Mouse (Mus musculus) kidney, postnatal 25 days (tissue): ENCODE data around the gene Helz2.

Experiments used
- DNase-seq, 2 experiments: peaks; one replicate each; pipeline ENCODE4 v3.0.0; 2021; ENCODE audit warnings: mixed read lengths in 2 of 2

Helz2 gene

GRCm38 (mm10) chr2:181238091-181238610 lies 3.7 kb downstream of the Helz2 start:
- DNase-seq = peak in 1 of 2 experiments; percentile 58

- DNase-seq = peak in 1 of 2 experiments; percentile 34
These were observed 4.4 kb downstream of the Helz2 start for GRCm38 (mm10) chr2:181237251-181238014.

GRCm38 (mm10) chr2:181235681-181236566 lies 5.9 kb downstream of the Helz2 start:
- peak in 1 of 2 experiments; percentile 29 for DNase-seq

GRCm38 (mm10) chr2:181234680-181235079 lies 7.1 kb downstream of the Helz2 start:
- peak in 1 of 2 experiments; percentile 18 for DNase-seq

GRCm38 (mm10) chr2:181233443-181233842 lies 8.4 kb downstream of the Helz2 start:
- peak in 1 of 2 experiments; percentile 27 for DNase-seq

- DNase-seq = peak in 1 of 2 experiments; percentile 27
These were observed 10.7 kb downstream of the Helz2 start for GRCm38 (mm10) chr2:181231171-181231570.

- peak in 1 of 2 experiments; percentile 25 for DNase-seq
These were observed 13.5 kb downstream of the Helz2 start for GRCm38 (mm10) chr2:181228335-181228734.

- no peak for DNase-seq
These were observed 14.7 kb downstream of the Helz2 start for GRCm38 (mm10) chr2:181227122-181227521.

- no peak for DNase-seq
These were observed 16.8 kb downstream of the Helz2 start for GRCm38 (mm10) chr2:181224994-181225393.

GRCm38 (mm10) chr2:181220361-181220760 lies 21.5 kb downstream of the Helz2 start:
- peak in 1 of 2 experiments; percentile 49 for DNase-seq

- peak; percentile 83 to 94 for DNase-seq
These were observed 22.1 kb downstream of the Helz2 start, which contains the start of gene Fndc11 for GRCm38 (mm10) chr2:181219538-181220216. Gene Fndc11 (plus strand): TSS chr2:181220013.

GRCm38 (mm10) chr2:181218881-181219485 lies 22.8 kb downstream of the Helz2 start:
- peak in 1 of 2 experiments; percentile 15 for DNase-seq

GRCm38 (mm10) chr2:181216037-181216436 lies 25.8 kb downstream of the Helz2 start:
- no peak for DNase-seq

GRCm38 (mm10) chr2:181213021-181213445 lies 28.8 kb downstream of the Helz2 start, which contains the start of gene Srms:
Gene Srms (minus strand): TSS chr2:181213185.
- peak; percentile 61 to 72 for DNase-seq

- peak; percentile 17 to 43 for DNase-seq
These were observed 29.3 kb downstream of the Helz2 start for GRCm38 (mm10) chr2:181212389-181213020.

GRCm38 (mm10) chr2:181206118-181206517 lies 35.7 kb downstream of the Helz2 start:
- peak in 1 of 2 experiments; percentile 24 for DNase-seq

GRCm38 (mm10) chr2:181205678-181206077 lies 36.1 kb downstream of the Helz2 start:
- DNase-seq = no peak

GRCm38 (mm10) chr2:181202886-181203285 lies 38.9 kb downstream of the Helz2 start:
- no peak for DNase-seq

GRCm38 (mm10) chr2:181202422-181202821 lies 39.4 kb downstream of the Helz2 start, which contains the start of gene Ptk6:
Gene Ptk6 (minus strand): TSS chr2:181202789.
- no peak for DNase-seq

- no peak for DNase-seq
These were observed 40.2 kb downstream of the Helz2 start for GRCm38 (mm10) chr2:181201606-181202005.

- DNase-seq = peak; percentile 54 to 73
These were observed 45.1 kb downstream of the Helz2 start for GRCm38 (mm10) chr2:181196628-181197300.
